Mouse (Mus musculus): Measurements from ENCODE around the gene Tecpr2.

DNA sequence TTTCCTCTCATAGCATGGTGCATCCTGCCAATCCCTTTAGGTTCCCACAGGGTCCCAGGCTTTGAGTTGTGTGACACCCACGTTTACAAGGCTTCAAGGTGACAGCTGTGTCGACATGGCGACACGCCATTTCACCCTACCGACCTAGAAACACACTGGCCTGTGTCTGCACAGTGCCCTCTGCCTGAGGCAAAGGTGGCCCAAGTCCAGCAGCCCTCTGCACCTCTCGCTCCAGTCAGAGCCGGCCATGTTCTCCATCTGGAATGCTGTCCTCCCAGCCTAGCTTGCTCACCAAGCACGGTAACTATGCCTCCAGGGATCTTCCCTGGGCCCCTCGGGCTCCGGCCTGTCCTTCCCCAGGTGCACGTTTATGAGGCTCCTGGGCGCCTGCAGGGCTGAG lies 103.7 kb downstream of the Tecpr2 start:
- TF ChIP-seq CTCF (IDR thresholded peaks at IDR 0.05; ENCODE audit: control insufficient read depth, insufficient read depth, low read length) = no peak
- no peak for TF ChIP-seq POLR2A (IDR thresholded peaks at IDR 0.05; ENCODE audit: borderline replicate concordance, control insufficient read depth, low read depth, low read length)
